22 mouse cellular contexts compared by ENCODE assay signal in genomic region chr6:85335352-85335751, GRCm38 (mm10). TPM values are rescaled to one million over a fixed set of nuclear protein-coding genes. Genes with fewer than 3 reads are reported as not detected.
DNase-seq lines count a peak whose midpoint lies in the region; ATAC-seq and TF ChIP-seq lines count a peak whose summit lies in the region.
"Had no signal": no experiment of that assay in that cellular context is flagged by ENCODE, and none has a peak within 500 bp of the region (broad histone marks: within the 10 kb centered on the region; RNA-seq: fewer than 3 reads in every experiment).

No protein-coding gene starts in this region.

- no peak for TF ChIP-seq CTCF in cerebellum, adult 2 months (IDR thresholded peaks at IDR 0.05; ENCODE audit: borderline replicate concordance, insufficient read depth, low read depth, low read length)
- TF ChIP-seq CTCF in layer of hippocampus, adult 2 months (conservative IDR thresholded peaks at IDR 0.05), result no peak

- DNase-seq in cerebellum, adult 11-12 months, result peak; percentile 43
- DNase-seq in cerebellum, adult 2 months, result no peak
- no peak for DNase-seq in forebrain, embryonic 10.5 days (ENCODE audit: extremely low spot score, low spot score)
- DNase-seq in layer of hippocampus, adult 2 months (ENCODE audit: low spot score in 2 of 2), result no peak
- DNase-seq in layer of hippocampus, adult 18-20 months (ENCODE audit: low spot score in 2 of 2), result no peak
- DNase-seq in adrenal gland, adult 2 months, result no peak
- DNase-seq: adrenal gland, postnatal 10 days; adrenal gland, postnatal 25 days; B cell, adult 2 months; cerebellum, postnatal 14 days; cerebellum, postnatal 36 days; embryo, embryonic 11 days had no signal

- no peak for ATAC-seq in forebrain, embryonic 12.5 days (ENCODE audit: low FRiP score)
- ATAC-seq: activated CD4-positive, CD25-positive, alpha-beta regulatory T cell, adult 4 months; CD4-positive, CD25-positive, alpha-beta regulatory T cell, adult 4 months; forebrain, embryonic 14.5 days; forebrain, embryonic 16.5 days; Patski had no signal

- no peak overlapping the region for H3K4me3 ChIP-seq in cerebellum, adult 2 months (replicated peaks; ENCODE audit: insufficient read depth, low read depth, low read length)
- H3K4me3 ChIP-seq in forebrain, embryonic 10.5 days, result no peak overlapping the region
- H3K4me3 ChIP-seq in forebrain, embryonic 12.5 days (replicated peaks), result no peak overlapping the region
- H3K4me3 ChIP-seq in layer of hippocampus, adult 2 months, result no peak overlapping the region
- H3K4me3 ChIP-seq: embryonic facial prominence, embryonic 13.5 days; embryonic facial prominence, embryonic 15.5 days; erythroblast, embryonic 14.5 days had no signal

- H3K9ac ChIP-seq in forebrain, embryonic 12.5 days, result no peak overlapping the region
- H3K9ac ChIP-seq: embryonic facial prominence, embryonic 13.5 days; embryonic facial prominence, embryonic 15.5 days had no signal

- no peaks in the 10 kb centered on the region for H3K27me3 ChIP-seq in cerebellum, adult 2 months (ENCODE audit: control insufficient read depth, insufficient read depth, low read length)
- peaks cover 44% of the 10 kb centered on the region for H3K27me3 ChIP-seq in forebrain, embryonic 10.5 days (ENCODE audit: poor library complexity, severe bottlenecking)
- H3K27me3 ChIP-seq in forebrain, embryonic 12.5 days, result peaks cover 23% of the 10 kb centered on the region
- H3K27me3 ChIP-seq: embryonic facial prominence, embryonic 15.5 days; Patski had no signal

- no peak overlapping the region for H3K27ac ChIP-seq in cerebellum, adult 2 months (ENCODE audit: insufficient read depth, low read length)
- H3K27ac ChIP-seq in forebrain, embryonic 10.5 days, result 0 out of 2 replicates have a peak overlapping the region, but pooled peaks have one; percentile 51
- no peak overlapping the region for H3K27ac ChIP-seq in forebrain, embryonic 12.5 days
- H3K27ac ChIP-seq in layer of hippocampus, adult 2 months, result 0 out of 2 replicates have a peak overlapping the region, but pooled peaks have one; percentile 100
- H3K27ac ChIP-seq: embryonic facial prominence, embryonic 13.5 days; embryonic facial prominence, embryonic 15.5 days had no signal

- no peak for TF ChIP-seq POLR2A in cerebellum, adult 2 months (IDR thresholded peaks at IDR 0.05; ENCODE audit: borderline replicate concordance, insufficient read depth, low read length)

- H3K4me1 ChIP-seq in cerebellum, adult 2 months (ENCODE audit: control insufficient read depth, insufficient read depth, low read length), result peaks cover 22% of the 10 kb centered on the region
- H3K4me1 ChIP-seq in forebrain, embryonic 10.5 days, result peaks cover 39% of the 10 kb centered on the region
- peaks cover 8% of the 10 kb centered on the region for H3K4me1 ChIP-seq in forebrain, embryonic 12.5 days

- 51% methylated on average over 3 of the region's 3 CpGs for WGBS in cerebellum, adult 2 months
- WGBS in forebrain, embryonic 10.5 days, result 68% methylated on average over 3 of the region's 3 CpGs
- WGBS in forebrain, embryonic 12.5 days, result 53% methylated on average over 3 of the region's 3 CpGs

- no peaks in the 10 kb centered on the region for H3K36me3 ChIP-seq in forebrain, embryonic 10.5 days (replicated peaks)
- no peaks in the 10 kb centered on the region for H3K36me3 ChIP-seq in forebrain, embryonic 12.5 days (replicated peaks)
- H3K36me3 ChIP-seq: G1E had no signal

- H3K4me2 ChIP-seq in forebrain, embryonic 12.5 days, result no peak overlapping the region
- H3K4me2 ChIP-seq: embryonic facial prominence, embryonic 13.5 days; embryonic facial prominence, embryonic 15.5 days had no signal

- H3K9me3 ChIP-seq in forebrain, embryonic 10.5 days, result no peaks in the 10 kb centered on the region
- H3K9me3 ChIP-seq in forebrain, embryonic 12.5 days, result no peaks in the 10 kb centered on the region
- H3K9me3 ChIP-seq: embryonic facial prominence, embryonic 13.5 days; embryonic facial prominence, embryonic 15.5 days; G1E had no signal

RNA-seq across cellular contexts. Expression of gene Sfxn5, which starts 2.1 kb away (rescaled TPM):
- polyA plus RNA-seq in cerebellum, adult 2 months (2012; rRNA removed), result 169 and 172 TPM in 2 replicates
- polyA plus RNA-seq in forebrain, embryonic 10.5 days (2016; fragmentation: Nextera tagmentation; extraction: Ambion mirVana), result 11.7 and 14.3 TPM in 2 replicates
- polyA plus RNA-seq in forebrain, embryonic 12.5 days (2016; fragmentation: Nextera tagmentation; extraction: Ambion mirVana), result 16.8 and 17.2 TPM in 2 replicates
- total RNA-seq in layer of hippocampus, adult 2 months (2021), result 100 to 1,000 TPM; 167 to 175 TPM
- 100 to 1,000 TPM; 177 TPM for total RNA-seq in layer of hippocampus, adult 18-20 months (2021)
- total RNA-seq in adrenal gland, adult 2 months (2021), result 10 to 100 TPM; 26.1 to 36.3 TPM
- polyA plus RNA-seq in adrenal gland, adult 2 months (2012; rRNA removed), result 9.0 and 29.0 TPM in 2 replicates

RNA-seq across cellular contexts. Expression of gene Rab11fip5, which starts 39.1 kb away (rescaled TPM):
- polyA plus RNA-seq in cerebellum, adult 2 months (2012; rRNA removed), result 70.7 and 75.2 TPM in 2 replicates
- polyA plus RNA-seq in forebrain, embryonic 10.5 days (2016; fragmentation: Nextera tagmentation; extraction: Ambion mirVana), result 2.5 and 3.1 TPM in 2 replicates
- polyA plus RNA-seq in forebrain, embryonic 12.5 days (2016; fragmentation: Nextera tagmentation; extraction: Ambion mirVana), result 6.8 and 8.2 TPM in 2 replicates
- total RNA-seq in layer of hippocampus, adult 2 months (2021), result 10 to 100 TPM; 55.1 to 58.2 TPM
- 10 to 100 TPM; 60.7 to 61.2 TPM for total RNA-seq in layer of hippocampus, adult 18-20 months (2021)
- total RNA-seq in adrenal gland, adult 2 months (2021), result 10 to 100 TPM; 22.7 to 47.7 TPM
- 33.7 and 35.4 TPM in 2 replicates for polyA plus RNA-seq in adrenal gland, adult 2 months (2012; rRNA removed)
- polyA plus RNA-seq: G1E had no signal

Comparison
In these comparisons a context has a peak if more than half of its experiments do, and no peak if none do; other contexts are left out.
1. H3K27ac ChIP-seq: peak in forebrain, embryonic 10.5 days (single experiment) and layer of hippocampus, adult 2 months (single experiment); none in cerebellum, adult 2 months (single experiment) and forebrain, embryonic 12.5 days (single experiment).